Mouse (Mus musculus) kidney, adult 11 months (tissue): Measurements from ENCODE around the gene Slc12a4.

Experiments
- DNase-seq: peaks from one replicate; pipeline ENCODE4 v3.0.0; 2022

Slc12a4 gene

DNA sequence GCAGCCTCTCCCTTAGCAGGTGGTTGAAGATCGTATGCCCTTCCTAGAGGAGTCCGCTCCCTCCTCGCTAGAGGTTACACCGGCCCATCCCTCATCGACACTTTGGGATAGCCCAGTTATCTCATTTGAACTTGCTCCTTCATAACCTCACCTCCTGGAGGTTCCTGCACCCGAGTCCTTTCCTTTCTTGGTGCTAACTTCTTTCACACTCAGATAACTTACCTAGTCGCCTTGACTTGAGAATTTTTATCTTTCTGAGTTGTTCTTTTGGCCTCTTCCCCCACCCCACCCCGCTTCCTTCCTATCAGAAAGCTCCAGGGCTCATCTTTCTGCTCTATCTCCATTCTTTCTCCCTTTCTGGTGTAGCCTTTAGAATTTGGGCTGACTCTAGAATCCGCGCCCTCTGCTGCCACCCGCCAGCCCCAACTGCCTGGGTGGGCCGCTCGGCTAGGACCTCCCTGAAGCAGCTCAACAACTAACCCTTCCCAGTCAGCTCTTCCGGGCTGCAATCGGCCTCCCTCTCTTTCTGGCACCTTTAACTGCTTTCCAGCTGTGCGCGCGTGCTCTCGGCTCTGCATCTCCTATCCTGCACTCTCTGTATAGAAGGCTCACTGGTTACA lies 905 bp upstream of the Slc12a4 start:
- no peak for DNase-seq

DNA sequence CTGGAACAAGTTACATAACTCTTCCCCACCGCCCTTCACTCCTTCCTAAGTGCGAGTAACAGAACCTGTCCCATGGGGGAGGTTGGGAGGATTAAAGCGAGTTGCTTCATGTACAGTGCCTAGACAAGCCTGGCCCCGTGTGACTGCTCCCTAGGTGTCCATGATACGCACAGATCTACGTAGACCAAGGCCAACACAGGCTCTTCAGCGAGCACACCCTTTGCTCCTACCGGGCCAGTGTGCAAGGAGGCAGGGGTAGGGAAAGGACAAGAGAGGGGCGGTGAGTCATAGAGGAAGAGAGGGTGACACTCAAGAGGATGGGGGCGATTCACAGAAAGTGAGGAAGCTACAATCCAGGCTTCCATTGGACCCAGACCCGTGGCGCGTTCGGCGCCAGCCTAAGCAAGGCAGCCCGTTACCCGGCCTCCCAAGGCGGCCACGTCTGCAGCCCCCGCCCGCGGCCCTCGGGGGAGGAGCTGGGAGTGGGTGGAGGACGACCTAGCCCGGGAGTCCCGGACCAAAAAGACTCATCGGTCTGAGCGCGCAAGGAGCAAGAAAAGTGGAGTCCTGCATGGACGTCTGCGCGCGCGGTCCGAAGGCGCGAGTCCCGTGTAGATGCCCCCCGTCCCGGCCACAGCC lies 512 bp downstream of the Slc12a4 start:
- peak; percentile 30 for DNase-seq

DNA sequence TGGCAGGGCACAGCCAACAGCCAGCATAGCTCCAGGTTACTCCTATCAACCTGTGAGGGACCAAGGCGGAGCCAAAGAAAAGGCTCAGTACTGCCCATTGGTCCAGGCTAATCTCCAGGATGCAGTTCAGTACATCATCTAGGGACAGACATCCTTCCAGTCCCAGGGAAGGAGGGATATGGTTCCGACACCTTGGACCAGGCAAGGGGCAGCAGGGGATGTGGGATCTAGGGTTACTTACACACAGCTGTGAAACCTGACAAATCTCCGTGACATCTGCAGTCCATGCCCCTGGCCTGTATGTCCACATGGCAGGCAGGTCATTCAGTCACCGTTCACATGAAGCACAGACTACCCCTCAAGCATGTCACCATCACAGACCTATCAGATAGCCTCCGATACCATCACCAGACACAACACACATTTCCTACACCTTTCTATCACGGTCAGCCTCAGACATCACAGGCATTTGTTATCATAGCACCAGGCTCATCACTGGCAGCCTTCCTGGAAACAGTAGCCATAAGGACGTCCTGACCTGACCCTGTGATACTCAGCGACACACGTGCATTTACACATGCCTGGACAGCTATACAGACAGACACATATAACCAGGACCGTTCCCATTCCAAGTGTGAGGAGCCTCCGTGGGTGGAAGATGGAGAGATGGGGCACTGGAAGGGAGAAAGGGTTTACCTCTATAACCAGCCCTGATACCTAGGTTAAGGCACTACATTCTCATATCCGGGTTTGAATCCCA lies 1.2 kb downstream of the Slc12a4 start:
- DNase-seq, result no peak

DNA sequence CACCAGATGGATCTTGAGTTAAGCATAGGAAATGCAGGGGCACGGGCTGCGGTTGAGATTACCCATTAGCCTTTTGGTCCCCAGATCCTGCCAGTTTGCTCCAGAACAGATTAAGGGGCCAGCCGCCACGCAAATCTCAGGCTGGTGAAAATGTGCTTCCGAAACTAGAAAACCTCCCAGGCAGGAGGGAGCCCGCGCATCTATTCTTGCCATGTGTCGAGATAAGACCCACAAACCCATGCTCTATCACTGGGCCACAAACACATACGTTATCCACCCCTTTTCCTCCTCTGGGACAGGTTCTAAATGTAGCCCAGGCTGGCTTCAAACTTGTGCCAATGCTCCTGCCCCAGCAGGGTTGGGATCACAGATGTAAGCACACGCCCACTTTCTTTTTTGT lies 4.4 kb downstream of the Slc12a4 start:
- DNase-seq, result no peak

DNA sequence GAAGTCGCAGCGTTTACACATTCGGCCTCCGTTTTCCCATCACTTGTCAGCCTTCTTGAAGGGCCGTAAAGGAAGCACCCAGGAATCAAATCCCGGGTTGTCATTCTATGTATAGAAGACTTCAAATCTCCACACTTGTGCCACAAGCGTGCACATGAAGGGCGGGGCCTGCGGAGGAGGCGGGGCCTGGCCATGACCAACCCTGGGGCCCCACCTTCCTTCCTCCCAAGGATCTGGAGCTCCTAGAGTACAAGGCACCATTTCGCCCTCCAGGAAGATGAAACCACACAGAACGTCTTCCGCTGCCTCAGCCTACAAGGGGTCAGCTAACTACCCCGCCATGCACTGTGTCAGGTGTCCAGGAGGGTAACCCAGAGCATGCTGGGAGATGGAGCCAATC lies 4.8 kb downstream of the Slc12a4 start:
- no peak for DNase-seq

DNA sequence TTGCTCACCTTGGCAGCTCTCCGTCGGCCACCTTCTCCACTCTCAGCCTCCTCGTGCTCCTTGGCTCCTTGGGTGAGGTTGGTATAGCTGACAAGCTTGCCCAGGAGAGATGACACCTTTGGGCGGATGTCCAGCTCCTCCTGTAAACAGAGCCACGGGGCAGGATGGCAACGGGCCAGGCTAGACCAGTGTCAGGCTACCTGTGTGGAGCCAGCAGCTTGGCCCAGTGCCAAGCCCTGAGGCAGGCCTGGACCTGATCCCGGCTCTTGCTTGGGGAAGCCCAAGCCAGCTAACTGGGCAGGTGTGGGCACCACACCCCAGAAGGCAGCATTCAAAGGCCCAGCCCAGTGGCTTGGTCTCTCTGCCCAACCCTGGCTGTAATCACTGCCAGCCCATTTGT lies 6.5 kb downstream of the Slc12a4 start:
- DNase-seq, result peak; percentile 89

DNA sequence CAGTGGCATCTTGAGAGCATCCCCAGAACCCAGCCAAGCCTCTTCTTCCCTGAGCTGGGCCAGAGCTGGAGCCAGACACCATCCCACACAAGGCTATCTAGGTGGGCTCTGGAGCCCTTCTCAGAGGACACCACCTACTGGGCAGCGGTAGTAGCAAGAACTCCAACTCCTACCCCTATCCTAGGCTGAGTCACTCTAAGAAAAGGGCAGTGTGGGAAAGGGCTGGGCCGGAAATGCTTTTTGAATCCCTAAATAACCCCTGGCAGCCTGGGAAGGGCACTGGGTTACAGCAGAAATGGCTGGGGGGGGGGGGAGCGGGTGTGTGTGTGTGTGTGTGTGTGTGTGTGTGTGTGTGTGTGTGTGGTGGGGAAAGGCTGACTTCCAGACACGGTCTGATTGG lies 8.1 kb downstream of the Slc12a4 start:
- peak; percentile 70 for DNase-seq

DNA sequence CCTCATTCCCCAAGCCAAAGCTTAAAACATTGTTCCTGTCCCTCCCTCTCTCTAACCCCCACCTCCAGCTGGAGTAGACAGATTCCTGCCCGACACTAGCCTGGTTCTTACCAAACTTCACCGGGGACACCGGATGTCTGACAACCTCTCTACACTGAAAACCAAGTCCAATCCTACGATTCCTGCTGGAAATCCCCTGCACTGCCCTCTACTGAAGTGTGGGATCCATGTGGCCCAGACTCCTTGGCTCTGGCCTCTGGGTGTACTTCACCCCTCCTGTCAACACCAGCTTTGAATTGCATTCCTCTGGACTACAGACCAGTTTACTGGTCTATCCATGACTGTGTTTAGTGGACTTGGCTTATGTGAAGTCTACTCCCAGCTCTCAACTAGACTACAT lies 9.3 kb downstream of the Slc12a4 start:
- no peak for DNase-seq

DNA sequence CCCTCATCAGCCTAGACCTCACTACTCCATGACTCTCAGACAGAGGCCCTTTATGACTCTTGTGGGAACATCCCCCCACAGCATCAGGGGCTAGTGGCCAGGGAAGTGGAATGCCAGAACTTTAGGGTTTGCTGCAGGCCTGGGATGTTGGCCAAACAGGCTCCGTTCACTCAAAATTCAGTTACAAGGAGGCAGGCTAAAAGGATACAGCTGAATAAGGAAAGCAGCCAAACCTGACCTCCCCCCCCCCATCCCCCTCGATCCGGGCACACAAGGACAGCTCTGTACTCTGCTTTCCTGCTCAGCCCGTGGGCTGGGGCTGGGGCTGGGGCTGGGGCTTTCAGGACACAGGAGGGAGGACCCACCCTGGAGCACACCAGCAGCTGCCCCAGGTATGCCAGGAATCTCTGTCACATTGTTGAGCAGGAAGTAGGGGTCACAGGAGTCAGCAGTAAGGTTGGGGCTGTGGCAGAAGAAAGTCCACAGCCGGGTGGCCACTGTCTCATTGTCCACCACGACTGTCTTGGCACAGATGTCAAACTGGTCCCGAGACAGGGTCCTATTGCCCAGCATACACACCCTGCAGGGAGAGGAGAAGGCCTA lies 14.7 kb downstream of the Slc12a4 start:
- peak; percentile 38 for DNase-seq

DNA sequence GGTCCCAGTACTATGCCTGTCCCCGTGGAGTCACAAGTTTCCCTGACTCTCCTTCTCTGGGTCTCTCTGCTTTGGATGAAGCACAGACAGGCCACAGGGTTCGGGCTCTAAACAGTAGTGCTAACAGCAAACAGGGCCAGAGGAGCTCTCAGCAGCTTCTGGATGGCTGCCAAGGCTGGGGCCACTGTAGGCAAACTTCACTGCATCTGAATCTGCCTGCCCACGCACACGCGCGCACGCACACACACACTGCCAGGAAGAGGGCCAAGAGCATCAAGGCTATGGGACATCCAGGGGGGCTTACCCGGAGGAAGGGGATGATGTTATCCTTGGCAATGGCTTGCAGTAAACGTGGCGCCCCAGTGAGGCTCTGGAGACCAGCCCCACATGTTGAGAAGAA lies 16.5 kb downstream of the Slc12a4 start:
- no peak for DNase-seq

DNA sequence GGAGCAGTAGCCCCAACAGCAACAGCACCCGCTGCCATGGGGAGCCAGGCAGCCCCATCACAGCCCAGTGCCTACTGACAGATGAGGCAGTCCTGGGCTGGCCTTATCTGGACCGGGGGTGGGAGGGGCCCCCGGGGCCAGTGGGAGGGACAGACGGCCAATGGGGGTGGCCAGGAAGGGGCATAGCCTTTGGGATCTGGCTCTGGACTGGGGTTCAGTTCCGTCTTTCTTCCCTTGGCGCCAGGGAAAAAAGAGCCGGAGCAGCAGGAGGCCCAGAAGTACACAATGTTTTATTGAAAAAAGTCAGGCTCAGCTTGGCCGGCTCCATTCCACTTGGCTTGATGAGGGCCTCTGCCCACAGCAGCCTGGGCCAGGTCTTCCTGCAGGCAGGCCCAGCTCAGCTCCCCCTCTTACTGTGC lies 22.6 kb downstream of the Slc12a4 start, which contains the start of gene Lcat:
Gene Lcat (minus strand): TSS at position 62 of the 419 bp plus-strand sequence.
- no peak for DNase-seq

DNA sequence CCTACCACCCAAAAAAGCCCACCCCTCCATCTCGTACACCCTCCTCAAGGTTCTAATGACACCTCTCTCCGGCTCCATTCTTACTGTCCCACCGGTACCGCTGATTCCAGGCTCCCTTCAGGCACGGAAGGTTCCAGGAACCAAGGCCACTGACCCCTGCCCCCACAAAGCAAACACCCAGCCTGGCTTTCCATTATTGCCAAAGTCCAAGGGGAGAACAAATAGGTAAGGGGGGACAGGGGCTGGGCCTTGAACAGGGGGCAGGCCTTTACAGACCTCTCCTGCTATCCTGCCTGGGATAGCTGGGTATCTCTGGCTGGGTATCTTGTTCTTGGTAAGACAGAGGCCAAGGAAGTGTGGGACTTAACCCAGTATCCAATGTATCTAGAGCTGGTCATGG lies 23.4 kb downstream of the Slc12a4 start:
- DNase-seq, result no peak

DNA sequence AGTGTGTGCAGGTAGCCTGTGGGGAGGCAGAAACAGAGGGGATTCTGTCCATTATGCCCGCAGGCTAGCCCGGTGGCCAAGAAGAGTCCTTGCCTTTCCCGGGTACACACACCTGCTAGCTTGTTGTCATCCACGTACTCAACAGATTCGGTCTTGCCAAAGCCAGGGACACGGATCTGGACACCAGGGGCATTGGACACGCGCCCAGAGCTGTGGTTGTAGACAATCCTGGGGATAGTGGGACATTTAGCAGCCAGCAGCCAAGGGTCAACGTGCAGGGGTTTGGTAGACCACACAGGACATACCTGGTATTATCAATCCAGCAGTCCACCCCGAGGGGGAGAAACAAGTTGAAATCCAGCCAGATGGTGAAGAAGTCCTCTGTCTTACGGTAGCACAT lies 23.9 kb downstream of the Slc12a4 start:
- no peak for DNase-seq

DNA sequence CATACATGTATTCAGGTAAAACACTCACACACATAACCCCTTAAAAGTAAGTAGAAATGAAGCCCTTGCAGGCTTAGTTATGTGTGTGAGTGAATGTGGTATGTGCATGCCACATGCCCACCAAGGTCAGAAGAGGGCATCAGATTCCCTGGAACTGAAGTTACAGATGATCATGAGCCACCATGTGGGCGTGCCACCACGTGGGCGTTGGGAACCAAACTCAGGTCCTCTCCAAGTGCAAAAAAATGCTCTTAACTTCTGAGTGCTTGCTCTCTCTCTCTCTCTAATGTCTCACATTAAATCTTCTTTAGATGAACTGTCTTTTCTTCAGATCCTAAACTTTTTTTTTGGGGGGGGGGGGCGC lies 27.6 kb downstream of the Slc12a4 start, which contains the start of gene Psmb10:
Gene Psmb10 (minus strand): TSS at position 139 of the 364 bp plus-strand sequence.
- DNase-seq, result peak; percentile 37

DNA sequence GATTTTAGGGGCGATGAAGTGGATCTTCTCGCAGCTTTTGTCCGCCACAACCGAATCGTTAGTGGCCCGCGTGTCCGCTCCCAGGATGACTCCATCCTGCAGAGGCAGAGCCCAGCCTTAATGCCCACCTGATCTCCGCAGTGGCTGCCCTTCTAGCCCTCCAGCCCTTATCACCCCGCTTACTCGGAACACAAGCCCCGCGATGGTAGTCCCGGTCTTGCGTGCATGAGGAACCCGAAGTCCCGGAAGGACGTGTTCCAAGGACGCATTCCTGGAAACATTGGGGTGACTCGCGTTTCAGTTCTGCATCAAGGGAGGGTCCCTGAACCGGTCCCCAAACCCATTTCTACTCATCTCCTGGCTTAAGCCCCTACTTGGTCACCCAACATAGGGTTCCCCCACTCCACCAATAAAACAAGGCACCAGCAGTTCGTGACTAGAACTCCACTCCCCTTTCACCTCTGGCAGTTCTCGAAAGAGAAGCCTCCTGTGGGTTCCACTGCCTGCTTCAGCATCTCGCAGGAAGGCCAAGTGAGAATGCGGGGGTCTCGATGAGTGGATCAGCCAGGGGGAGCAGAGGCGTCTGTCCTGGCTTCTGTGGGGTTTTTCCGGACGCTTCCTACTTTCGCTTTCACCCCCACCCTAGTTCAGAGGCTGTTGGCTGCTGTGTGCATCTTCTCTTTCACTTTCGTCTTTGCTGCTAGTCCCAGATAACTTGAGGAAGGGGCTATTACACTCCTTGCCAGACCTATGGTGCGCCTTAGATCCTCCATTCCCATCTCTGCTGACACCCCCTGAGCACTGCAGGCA lies 28.2 kb downstream of the Slc12a4 start:
- peak; percentile 48 for DNase-seq

DNA sequence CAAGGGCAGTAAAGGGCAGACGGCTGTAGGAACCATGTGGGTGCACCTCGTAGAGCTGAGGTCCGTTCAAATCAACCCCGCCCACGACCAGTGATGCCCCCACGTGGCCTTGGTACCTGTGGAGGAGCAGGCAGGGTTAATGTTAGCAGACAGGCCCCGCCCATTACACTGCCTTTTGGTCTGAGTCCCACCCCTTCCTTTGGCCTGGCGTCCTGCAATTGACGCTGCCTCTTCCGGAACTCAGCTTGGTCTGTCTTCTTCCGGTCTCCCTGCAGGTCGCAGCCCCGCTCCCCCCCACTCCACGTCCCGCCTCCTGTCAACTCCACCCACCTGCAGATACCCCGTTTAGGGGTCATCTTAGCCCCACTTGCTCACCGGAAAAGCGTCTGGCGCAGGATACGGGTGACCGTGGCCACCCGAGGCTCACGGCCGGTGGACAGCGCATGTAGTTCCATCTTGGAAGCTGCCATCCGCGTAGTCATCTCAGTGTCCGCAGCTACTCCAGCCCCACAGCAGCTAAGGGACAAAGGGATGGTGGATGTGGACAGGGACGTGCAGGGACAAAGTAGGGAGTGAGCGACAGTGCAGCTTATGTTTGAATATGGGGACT lies 28.9 kb downstream of the Slc12a4 start:
- peak; percentile 95 for DNase-seq

DNA sequence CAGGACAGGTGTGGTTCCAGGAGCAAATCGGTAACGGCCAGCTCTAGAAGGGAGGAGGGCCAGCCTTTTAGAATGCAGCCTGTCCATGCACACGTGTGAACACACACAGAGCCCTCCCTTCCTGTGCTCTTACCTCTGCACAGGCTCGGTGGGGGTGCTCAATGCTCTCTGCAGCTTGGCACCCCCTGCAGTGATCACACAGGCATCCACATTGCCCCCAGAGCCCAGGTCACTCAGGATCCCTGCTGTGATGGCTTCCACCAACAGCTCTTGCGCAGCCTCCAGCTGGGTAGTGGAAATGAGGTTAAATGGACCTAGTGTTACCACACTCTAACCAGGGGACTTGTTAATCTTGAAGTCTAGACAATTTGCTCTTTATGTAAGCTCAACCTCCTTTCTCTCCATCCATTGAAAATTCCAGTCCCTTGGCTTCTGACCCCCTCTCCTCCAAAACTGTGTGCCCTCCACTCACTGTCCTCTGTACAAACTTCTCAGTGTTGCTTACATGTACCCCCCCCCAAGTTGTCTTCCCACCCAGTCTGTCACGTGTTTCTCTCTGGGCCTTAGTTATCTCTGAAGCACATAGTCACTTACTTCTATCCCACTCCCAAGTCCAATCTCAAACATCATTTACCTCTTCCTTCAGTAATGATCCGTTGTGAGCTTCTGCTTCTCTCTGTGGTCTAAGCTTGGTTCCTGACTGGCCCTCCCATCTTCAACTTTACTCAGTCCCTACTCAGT lies 29.9 kb downstream of the Slc12a4 start:
- DNase-seq, result no peak

DNA sequence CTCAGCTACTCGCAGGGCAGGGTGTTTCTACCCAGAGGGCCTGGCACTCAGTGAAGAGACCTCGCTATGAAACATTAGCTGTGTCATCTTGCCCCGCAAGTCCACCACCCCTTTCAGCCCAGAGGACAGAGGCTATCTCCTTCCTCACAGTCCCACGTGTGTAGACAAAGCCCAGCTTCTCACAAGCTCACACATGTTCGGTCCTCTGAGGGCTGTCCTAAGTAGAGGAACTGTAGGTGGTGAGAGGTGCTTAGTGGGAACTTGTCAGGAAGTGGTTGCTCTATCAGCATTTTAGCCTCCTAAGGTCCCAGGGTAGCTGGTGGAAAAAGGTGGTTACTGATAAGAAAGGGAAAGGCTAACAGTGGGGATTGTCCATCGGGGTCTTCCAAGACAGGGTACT lies 30.8 kb downstream of the Slc12a4 start:
- DNase-seq, result no peak

DNA sequence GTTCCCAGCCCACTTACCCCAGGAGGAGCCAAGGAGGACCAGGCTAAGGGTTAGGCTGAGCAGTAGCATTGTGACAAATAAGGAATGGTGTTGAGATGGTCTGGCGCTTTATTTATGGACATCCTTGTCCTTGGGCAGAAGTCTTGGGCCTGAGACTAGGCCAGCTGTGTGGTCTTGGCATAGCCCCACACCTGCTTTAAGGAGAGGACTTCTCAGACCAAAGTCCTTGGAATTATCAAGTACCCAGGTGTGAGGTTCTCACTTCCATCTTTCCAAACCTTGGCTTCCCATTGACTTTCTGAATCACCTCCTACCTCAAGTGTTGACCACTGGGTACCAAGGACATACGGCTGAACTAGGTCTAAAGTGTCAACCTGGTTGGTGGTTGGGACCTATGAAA lies 32.1 kb downstream of the Slc12a4 start, which contains the start of gene Ctrl:
Gene Ctrl (minus strand): TSS at position 101 of the 400 bp plus-strand sequence.
- no peak for DNase-seq

DNA sequence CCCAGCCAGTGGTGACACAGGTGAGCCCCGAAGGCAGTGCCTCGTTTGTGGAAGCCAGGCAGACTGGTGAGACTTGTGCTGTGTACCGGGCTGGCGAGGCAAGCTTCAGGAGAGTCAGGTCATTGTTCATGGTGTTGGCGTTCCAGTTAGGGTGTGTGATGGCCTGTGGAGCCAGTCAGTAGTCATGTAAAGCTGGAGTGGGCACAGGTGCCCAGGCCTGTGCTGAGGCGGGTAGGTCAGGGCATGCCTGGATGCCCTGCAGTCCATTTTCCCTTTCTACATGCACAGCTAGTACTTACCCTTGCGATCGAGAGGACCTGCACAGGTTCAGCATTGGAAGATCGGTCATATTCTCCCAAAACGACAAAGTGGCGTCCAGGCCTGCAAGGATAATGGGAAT lies 33.4 kb downstream of the Slc12a4 start:
- DNase-seq, result no peak

DNA sequence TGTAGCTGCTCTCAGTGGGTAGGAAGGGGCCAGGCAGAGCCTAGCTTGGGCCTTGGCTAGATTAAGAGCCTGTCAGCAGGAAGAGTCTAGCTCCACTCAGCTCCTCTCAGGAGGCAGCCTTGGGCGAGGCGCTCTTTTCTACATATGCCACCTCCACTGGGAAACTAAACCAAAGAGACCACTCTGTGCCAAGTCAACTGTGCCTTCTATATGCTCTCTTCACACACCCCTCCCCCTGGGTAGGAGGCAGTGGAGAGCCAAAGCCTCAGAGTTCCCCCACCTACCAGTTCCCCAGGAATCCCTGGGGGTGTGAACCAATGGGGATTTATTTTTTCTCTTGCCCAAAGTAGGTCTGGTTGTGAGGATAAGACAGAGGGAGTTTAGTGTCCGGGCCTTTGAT lies 34.6 kb downstream of the Slc12a4 start:
- DNase-seq, result no peak

DNA sequence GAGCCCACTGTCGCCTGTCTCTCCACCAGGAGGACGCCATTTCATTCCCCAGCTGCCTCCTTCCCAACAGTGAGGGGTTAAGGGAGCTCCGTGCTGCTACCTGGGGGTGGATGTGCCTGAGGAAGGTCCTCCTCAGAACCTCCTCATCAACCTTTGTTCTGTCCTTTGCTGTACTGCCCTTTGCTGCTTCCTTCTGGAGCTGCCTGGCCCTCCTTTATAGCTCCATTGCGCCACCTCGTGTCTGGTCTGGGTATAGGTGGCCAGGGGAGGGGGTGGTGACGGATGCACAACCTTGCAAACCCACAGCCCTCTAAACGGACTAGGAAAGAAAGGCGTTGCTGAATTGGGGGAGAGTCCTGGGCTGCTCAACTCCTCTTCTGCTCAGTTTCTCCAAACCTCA lies 35.3 kb downstream of the Slc12a4 start:
- DNase-seq, result peak; percentile 63
